Mouse (Mus musculus): ENCODE results near the gene Ulk1.

GRCm38 (mm10) chr5:110806154-110806553, 3.7 kb downstream of the Ulk1 start:
- TF ChIP-seq BHLHE40 (IDR thresholded peaks at IDR 0.05; ENCODE audit: borderline replicate concordance, low read depth, low read length), result no peak
- TF ChIP-seq POLR2A (IDR thresholded peaks at IDR 0.05; ENCODE audit: control insufficient read depth in 1 of 2, insufficient read depth in 1 of 2, low read depth in 1 of 2, low read length in 2 of 2, poor library complexity in 1 of 2), result no peak
- TF ChIP-seq CTCF (IDR thresholded peaks at IDR 0.05 in 2 of 3, conservative IDR thresholded peaks at IDR 0.05 in 1 of 3; ENCODE audit: control insufficient read depth in 1 of 3, insufficient read depth in 1 of 3, low read depth in 2 of 3, low read length in 3 of 3, poor library complexity in 1 of 3, severe bottlenecking in 1 of 3), result no peak
- no peak for TF ChIP-seq ZKSCAN1 (IDR thresholded peaks at IDR 0.05; ENCODE audit: low read depth, low read length)
- TF ChIP-seq MAZ (IDR thresholded peaks at IDR 0.05; ENCODE audit: low read depth, low read length), result no peak
- no peak for TF ChIP-seq MYC (IDR thresholded peaks at IDR 0.05; ENCODE audit: low read depth, low read length)
- TF ChIP-seq ZC3H11A (IDR thresholded peaks at IDR 0.05; ENCODE audit: low read depth, low read length), result no peak
- no peak for TF ChIP-seq ZNF384 (IDR thresholded peaks at IDR 0.05; ENCODE audit: low read depth, low read length)
- no peak for TF ChIP-seq TAL1 (IDR thresholded peaks at IDR 0.05; ENCODE audit: low read length)
- TF ChIP-seq TCF12 (IDR thresholded peaks at IDR 0.05; ENCODE audit: low read depth, low read length), result no peak
- no peak for TF ChIP-seq EP300 (IDR thresholded peaks at IDR 0.05; ENCODE audit: low read depth in 1 of 2, low read length in 2 of 2)
- TF ChIP-seq USF1 (IDR thresholded peaks at IDR 0.05; ENCODE audit: low read depth, low read length), result no peak
